Mouse (Mus musculus): ENCODE data around the gene Mrln.

DNA sequence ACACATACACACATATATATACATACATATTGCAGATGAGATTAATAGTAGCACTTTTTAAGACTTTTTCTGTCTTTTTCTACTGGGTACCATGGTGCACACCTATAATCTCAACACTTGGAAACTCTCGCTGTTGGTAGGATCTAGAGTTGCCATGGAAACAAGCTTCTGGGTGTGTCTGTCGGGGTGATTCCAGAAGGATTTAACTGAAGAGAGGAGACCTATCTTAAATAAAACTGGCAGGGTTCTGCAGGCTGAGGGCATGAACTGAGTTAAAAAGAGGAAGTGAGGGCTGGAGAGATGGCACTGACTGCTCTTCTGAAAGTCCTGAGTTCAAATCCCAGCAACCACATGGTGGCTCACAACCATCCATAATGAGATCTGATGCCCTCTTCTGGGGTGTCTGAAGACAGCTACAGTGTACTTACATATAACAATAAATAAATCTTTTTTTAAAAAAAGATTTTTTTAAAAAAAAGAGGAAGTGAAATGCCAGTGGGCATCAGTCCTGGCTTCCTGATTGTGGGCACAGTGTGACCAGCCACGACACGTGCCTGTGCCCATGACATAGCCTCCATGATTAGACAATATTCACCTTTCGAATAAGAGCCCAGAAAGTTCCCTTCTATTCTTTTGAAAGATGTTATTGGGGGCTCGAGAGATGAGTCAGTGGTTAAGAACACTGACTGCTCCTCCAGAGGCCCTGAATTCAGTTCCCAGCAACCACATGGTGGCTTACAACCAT is 4.8 kb upstream of the Mrln start:
- TF ChIP-seq EP300 (IDR thresholded peaks at IDR 0.05; ENCODE audit: insufficient read depth, low read depth, low read length) (no peak), CTCF (IDR thresholded peaks at IDR 0.05) (no peak), POLR2A (IDR thresholded peaks at IDR 0.05; ENCODE audit: insufficient read depth, low read depth, low read length) (no peak)
